Mouse (Mus musculus) stomach, embryonic 14.5 days (tissue): Measurements from ENCODE around the gene Npm3. TPM values are rescaled to one million over a fixed set of nuclear protein-coding genes. Genes with fewer than 3 reads are reported as not detected.
A peak's percentile ranks its signal among the peaks of the same experiment; 100 is the strongest.

Source experiments
- ATAC-seq: fragments of 200-750 bp; cut with Nextera tagmentation; 2 replicates; pipeline ENCODE4 v1.8.0; 2017; ENCODE audit warnings: low read depth, moderate TSS enrichment; ENCODE audit not compliant: insufficient number of reproducible peaks, insufficient read depth, low FRiP score
- H3K27ac ChIP-seq: fragments of 300-500 bp; sonication (generic); 2 replicates; pipeline ENCODE4 v1.5.1; 2014; ENCODE audit warnings: mild to moderate bottlenecking, low read length, moderate library complexity, mixed read lengths
- H3K27me3 ChIP-seq: fragments of 300-500 bp; sonication (generic); 2 replicates; pipeline ENCODE4 v1.6.1; 2014; ENCODE audit warnings: low read length, control low read depth, mixed read lengths; ENCODE audit not compliant: control insufficient read depth, insufficient read depth
- H3K36me3 ChIP-seq: fragments of 300-500 bp; sonication (generic); 2 replicates; pipeline ENCODE4 v1.6.1; 2014; ENCODE audit warnings: mild to moderate bottlenecking, control low read depth, low read length, moderate library complexity, mixed read lengths; ENCODE audit not compliant: control insufficient read depth, insufficient read depth
- H3K4me1 ChIP-seq: fragments of 300-500 bp; sonication (generic); 2 replicates; pipeline ENCODE4 v1.6.1; 2014; ENCODE audit warnings: low read length, control low read depth, mixed read lengths; ENCODE audit not compliant: control insufficient read depth, insufficient read depth
- H3K4me2 ChIP-seq: fragments of 300-500 bp; sonication (generic); replicated peaks from 2 replicates; pipeline ENCODE4 v1.6.1; 2014; ENCODE audit warnings: low read depth, low read length, control low read depth
- H3K4me3 ChIP-seq: fragments of 300-500 bp; sonication (generic); 2 replicates; pipeline ENCODE4 v1.5.1; 2014; ENCODE audit warnings: low read depth, low read length, control low read depth
- H3K9ac ChIP-seq: fragments of 300-500 bp; sonication (generic); replicated peaks from 2 replicates; pipeline ENCODE4 v1.6.1; 2014; ENCODE audit warnings: low read depth, mild to moderate bottlenecking, control low read depth, low read length, moderate library complexity, mixed read lengths
- H3K9me3 ChIP-seq: fragments of 300-500 bp; sonication (generic); 2 replicates; pipeline ENCODE4 v1.6.1; 2016; ENCODE audit warnings: low read depth, low read length, control low read depth; ENCODE audit not compliant: control insufficient read depth
- WGBS: fragments of 180-500 bp; shearing (Covaris S2); extraction: QIAGEN DNeasy Blood & Tissue Kit; methylation state at CpG from one replicate; pipeline ENCODE4 v1.1.7; 2014; 5-methylcytosine and 5-hydroxymethylcytosine counted together
- polyA plus RNA-seq: library from polyadenylated mRNA; unstranded; fragments of >200 nt; fragmentation: Nextera tagmentation; extraction: Ambion mirVana; gene quantifications from 2 replicates; pipeline ENCODE4 v1.2.1, GENCODE M21; 2014

Npm3 gene
- polyA plus RNA-seq, 1 experiment from 2014 or later = 14.8 TPM

DNA sequence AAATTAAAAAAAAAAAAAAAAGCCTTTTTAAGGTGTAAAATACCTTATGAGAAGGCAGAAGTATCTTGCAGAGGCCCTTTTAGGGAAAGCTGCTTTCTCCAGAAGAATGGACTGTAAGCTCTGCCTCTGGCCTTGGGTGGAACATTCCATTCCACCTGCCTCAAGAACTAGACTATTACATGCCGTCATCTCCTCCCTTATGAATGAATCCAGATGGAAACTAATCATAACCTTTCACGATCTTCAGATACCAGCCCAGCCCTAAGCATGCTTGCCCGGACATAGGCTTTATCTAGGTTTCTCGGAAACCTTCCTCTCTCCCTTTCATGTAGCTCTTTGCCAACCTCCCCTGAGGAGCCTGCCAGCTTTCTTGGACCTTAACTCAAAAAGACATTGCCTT lies 38.9 kb upstream of the Npm3 start:
- ATAC-seq = no peak
- WGBS = 77% methylated on average over 4 of the region's 4 CpGs
- Histone ChIP-seq H3K9me3 (no peaks in the 10 kb centered on the region), H3K4me1 (no peaks in the 10 kb centered on the region), H3K4me2 (no peak overlapping the region), H3K27me3 (no peaks in the 10 kb centered on the region), H3K27ac (no peak overlapping the region), H3K9ac (no peak overlapping the region), H3K36me3 (no peaks in the 10 kb centered on the region), H3K4me3 (no peak overlapping the region)

DNA sequence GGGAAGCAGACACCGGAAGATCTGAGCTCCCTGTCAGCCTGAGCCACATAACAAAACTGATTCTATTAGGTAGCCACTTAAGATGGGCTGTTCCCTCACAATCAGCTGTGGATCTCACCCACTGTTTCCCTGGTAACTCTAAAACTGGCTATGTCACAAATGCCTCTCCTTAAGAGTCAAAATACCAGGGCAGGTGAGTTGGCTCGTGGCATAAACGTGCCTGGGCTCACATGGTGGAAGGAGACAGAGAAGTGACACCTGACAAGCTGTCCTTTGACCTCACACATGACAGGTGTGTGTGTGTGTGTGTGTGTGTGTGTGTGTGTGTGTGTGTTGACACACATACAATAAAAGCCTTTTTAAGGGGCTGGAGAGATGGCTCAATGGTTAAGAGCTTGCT lies 38.1 kb upstream of the Npm3 start:
- no peaks in the 10 kb centered on the region for H3K4me1 ChIP-seq
- no peak overlapping the region for H3K4me2 ChIP-seq
- no peak overlapping the region for H3K4me3 ChIP-seq
- H3K27ac ChIP-seq = no peak overlapping the region
- H3K27me3 ChIP-seq = no peaks in the 10 kb centered on the region
- H3K9me3 ChIP-seq = no peaks in the 10 kb centered on the region
- WGBS = 60% methylated on average over 3 of the region's 3 CpGs
- no peaks in the 10 kb centered on the region for H3K36me3 ChIP-seq
- H3K9ac ChIP-seq = no peak overlapping the region
- ATAC-seq = no peak

DNA sequence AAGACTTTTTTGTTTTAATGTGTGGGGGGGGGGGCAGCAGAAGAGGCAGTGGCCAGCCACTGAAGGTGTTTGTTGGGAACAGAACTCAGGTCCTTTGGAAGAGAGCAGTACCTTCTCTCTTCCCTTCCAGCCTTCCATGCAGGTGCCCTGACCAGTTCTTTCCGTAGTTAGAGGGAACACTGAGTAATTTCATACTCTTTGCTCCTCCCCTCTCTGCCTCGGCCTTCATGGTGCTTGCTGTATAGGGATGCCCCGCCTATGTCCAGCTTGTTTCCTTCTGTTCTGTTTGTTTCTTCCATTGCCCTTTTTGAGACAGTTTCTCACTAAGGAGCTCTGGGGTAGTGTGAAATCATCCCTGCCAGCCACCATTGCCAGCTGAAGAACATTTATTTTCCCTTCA lies 36.1 kb upstream of the Npm3 start:
- Histone ChIP-seq H3K36me3 (peaks cover 3% of the 10 kb centered on the region; the same call in 1 of the 2 replicates), H3K27ac (no peak overlapping the region), H3K4me2 (no peak overlapping the region), H3K9ac (no peak overlapping the region), H3K4me3 (no peak overlapping the region), H3K9me3 (no peaks in the 10 kb centered on the region), H3K4me1 (peaks cover 7% of the 10 kb centered on the region), H3K27me3 (no peaks in the 10 kb centered on the region)
- WGBS = 49% methylated on average over 3 of the region's 3 CpGs
- no peak for ATAC-seq

DNA sequence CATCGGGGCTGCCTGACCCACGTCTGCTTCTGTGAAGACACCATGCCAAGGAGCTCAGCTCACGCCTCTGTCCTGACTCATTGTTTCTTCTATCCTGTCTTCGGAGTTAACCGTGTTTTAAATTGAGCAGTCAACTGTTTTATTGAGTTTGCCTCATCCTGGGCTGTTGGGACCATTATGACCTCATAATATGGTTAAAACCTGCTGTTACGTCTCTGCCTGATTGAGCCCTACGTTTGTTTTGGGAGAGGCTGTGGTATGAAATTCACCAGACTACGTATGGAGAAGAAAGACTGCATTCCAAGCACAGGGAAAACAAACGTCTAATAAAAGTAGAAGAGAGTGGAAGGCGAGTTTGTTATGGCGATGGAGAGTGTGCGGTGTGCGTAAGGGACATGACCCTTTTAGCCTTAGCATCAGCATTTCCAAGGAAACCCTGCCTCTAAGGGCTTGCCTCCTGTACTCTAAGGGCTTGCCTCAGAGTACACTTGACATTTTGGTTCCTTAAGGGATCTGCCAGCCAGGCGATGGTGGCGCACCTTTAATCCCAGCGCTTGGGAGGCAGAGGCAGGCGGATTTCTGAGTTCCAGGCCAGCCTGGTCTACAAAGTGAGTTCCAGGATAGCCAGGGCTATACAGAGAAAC lies 34.7 kb upstream of the Npm3 start:
- H3K4me2 ChIP-seq = peak overlapping the region; percentile 63
- H3K27me3 ChIP-seq = no peaks in the 10 kb centered on the region
- H3K4me3 ChIP-seq = peak overlapping the region; percentile 37
- 0 out of 2 replicates have a peak overlapping the region, but pooled peaks have one; percentile 21 for H3K9ac ChIP-seq
- peak overlapping the region; percentile 76; the same call in 1 of the 2 replicates for H3K27ac ChIP-seq
- WGBS = 30% methylated on average over 17 of the region's 17 CpGs
- no peaks in the 10 kb centered on the region for H3K9me3 ChIP-seq
- peaks cover 10% of the 10 kb centered on the region; the same call in 1 of the 2 replicates for H3K36me3 ChIP-seq
- no peak for ATAC-seq
- H3K4me1 ChIP-seq = peaks cover 12% of the 10 kb centered on the region

DNA sequence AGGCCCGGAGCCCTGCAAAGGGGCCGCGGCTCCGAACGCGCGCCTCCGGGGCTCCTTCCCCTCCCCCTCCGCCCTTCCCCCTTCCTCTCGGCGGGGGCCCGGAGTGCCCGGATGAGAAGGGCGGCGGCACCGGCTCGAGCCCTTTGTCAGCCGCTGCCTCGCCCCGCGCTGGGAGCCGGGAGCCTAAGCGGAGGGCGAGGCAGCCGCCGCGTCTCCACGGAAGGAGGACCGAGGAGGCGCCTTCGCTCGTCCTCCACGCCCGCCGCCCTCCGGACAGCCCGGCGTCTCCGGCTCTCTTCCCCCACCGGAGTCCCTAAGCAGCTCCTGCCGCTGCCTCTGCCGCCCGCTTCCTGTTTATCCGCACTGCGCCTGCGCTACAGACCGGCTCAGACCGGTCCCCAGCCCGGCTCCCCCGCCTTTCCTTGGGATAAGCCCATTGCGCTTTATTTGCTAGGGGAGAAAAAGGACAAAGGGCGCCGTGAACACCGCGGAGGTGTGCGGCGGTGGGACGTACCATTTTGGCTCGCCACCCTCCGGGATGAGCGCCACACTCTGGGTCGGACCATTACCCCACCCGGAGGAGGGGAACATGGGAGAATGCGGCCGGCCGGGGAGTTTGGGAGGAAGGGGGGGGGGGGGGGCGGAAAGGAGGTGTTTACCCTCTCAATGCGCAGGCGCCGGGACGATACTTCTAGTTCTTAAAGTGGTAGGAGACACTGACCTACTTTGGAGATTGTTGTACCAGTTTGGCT lies 34.0 kb upstream of the Npm3 start, which contains the start of gene Mgea5:
Gene Mgea5 (minus strand): TSS at position 657 of the 752 bp plus-strand sequence.
- WGBS = under 1% methylated on average over 55 of the region's 71 CpGs
- Histone ChIP-seq H3K27ac (peak within 1 kb of the TSS; percentile 94), H3K4me2 (peak within 1 kb of the TSS; percentile 63), H3K9me3 (no peaks in the 10 kb centered on the region), H3K4me1 (peaks cover 12% of the 10 kb centered on the region), H3K9ac (peak within 1 kb of the TSS; percentile 92), H3K4me3 (peak within 1 kb of the TSS; percentile 76), H3K27me3 (no peaks in the 10 kb centered on the region), H3K36me3 (peaks cover 17% of the 10 kb centered on the region; the same call in 1 of the 2 replicates)
- peak; percentile 97 for ATAC-seq

DNA sequence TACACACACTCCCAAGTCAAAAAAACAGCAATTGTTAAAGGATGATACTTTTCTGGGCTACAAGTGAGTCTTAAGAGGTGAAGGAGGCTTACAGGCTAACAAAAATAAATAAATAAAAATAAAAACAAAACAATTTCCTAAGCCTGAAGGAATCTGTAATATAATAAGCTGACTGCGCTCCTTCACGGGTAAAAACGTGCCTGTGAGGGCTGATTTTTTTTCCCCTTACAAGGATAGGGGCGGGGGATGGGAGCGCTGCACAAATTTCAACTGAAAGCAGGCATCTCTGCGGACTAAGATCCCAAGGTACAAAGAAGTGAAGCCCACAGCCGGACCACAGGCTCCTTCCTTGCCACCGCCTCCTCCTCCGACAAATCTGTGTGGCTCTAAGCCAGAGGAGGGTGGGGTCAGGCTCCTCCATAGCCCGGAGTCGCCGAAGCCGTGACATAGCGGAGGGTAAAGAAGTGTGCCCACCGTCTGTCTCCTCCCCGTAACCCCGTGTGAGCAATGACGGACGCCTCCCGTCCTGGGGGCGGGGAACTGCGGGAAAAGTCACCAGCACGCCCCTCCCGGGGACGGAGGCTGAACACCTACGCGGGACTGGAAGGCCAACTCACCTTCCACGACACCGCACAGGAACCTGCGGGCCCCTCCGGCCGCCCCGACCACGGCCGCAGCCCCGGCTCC lies 33.1 kb upstream of the Npm3 start:
- H3K27me3 ChIP-seq = no peaks in the 10 kb centered on the region
- H3K4me1 ChIP-seq = peaks cover 12% of the 10 kb centered on the region
- H3K27ac ChIP-seq = peak overlapping the region; percentile 94
- ATAC-seq = peak; percentile 47
- under 1% methylated on average over 35 of the region's 36 CpGs for WGBS
- peak overlapping the region; percentile 58 for H3K4me2 ChIP-seq
- peaks cover 26% of the 10 kb centered on the region; the same call in 1 of the 2 replicates for H3K36me3 ChIP-seq
- peak overlapping the region; percentile 92 for H3K9ac ChIP-seq
- peak overlapping the region; percentile 76 for H3K4me3 ChIP-seq
- H3K9me3 ChIP-seq = no peaks in the 10 kb centered on the region

DNA sequence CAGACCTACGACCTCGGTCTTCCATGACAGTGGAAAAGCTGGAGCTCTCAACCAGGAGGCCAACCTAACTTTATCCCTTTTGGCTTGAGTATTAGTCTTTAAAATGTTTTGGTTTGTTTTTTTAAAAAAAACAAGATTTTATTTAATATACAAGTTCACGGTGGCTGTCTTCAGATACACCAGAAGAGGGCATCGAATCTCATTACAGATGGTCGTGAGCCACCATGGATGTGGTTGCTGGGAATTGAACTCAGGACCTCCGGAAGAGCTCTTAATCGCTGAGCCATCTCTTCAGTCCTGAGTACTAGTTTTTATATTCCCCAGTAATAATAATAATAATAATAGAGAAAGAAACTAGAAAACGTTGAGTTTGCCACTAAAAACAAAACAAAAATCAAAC lies 32.3 kb upstream of the Npm3 start:
- Histone ChIP-seq H3K9ac (no peak overlapping the region), H3K4me3 (peak overlapping the region; percentile 76)
- 61% methylated on average over 8 of the region's 8 CpGs for WGBS

DNA sequence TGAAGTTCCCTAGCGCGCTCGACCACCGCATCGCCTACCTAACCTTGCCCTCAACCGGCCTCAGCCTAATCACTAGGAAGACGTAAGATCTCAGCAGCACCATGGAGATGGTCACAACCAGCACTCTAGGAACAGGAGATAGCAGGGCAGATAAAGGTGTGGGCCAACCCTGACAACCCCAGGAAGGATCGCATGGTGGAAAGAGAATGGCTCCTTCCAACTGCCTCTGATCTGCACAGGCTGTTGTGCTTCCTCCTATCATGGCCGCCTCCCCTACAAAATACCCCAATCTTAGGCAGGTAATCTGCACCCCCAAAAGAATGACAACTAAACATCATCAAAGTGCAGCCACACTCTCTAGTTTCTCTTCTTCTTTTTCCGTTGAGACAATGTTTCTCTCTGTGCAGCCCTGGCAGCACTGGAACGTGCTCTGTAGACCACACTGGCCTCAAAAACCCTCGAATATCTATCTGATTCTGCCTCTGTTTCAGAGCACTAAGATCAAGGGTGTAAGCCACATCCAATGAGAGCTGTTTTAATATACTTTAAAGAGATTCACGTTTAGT lies 31.0 kb upstream of the Npm3 start:
- Histone ChIP-seq H3K4me2 (peak overlapping the region; percentile 8; the same call in 1 of the 2 replicates), H3K9ac (no peak overlapping the region), H3K27ac (no peak overlapping the region), H3K4me3 (no peak overlapping the region), H3K27me3 (no peaks in the 10 kb centered on the region), H3K4me1 (peaks cover 12% of the 10 kb centered on the region), H3K36me3 (peaks cover 34% of the 10 kb centered on the region; the same call in 1 of the 2 replicates), H3K9me3 (no peaks in the 10 kb centered on the region)
- ATAC-seq = no peak
- WGBS = 88% methylated on average over 13 of the region's 13 CpGs

More for the DNA sequence above, 32.3 kb upstream of the Npm3 start:
- H3K4me2 ChIP-seq = peak overlapping the region; percentile 58
- H3K36me3 ChIP-seq = peaks cover 26% of the 10 kb centered on the region; the same call in 1 of the 2 replicates
- no peak for ATAC-seq
- no peak overlapping the region for H3K27ac ChIP-seq
- H3K4me1 ChIP-seq = peaks cover 12% of the 10 kb centered on the region
- no peaks in the 10 kb centered on the region for H3K9me3 ChIP-seq
- H3K27me3 ChIP-seq = no peaks in the 10 kb centered on the region
